9 mouse cellular contexts compared by ENCODE assay signal in the genomic region with DNA sequence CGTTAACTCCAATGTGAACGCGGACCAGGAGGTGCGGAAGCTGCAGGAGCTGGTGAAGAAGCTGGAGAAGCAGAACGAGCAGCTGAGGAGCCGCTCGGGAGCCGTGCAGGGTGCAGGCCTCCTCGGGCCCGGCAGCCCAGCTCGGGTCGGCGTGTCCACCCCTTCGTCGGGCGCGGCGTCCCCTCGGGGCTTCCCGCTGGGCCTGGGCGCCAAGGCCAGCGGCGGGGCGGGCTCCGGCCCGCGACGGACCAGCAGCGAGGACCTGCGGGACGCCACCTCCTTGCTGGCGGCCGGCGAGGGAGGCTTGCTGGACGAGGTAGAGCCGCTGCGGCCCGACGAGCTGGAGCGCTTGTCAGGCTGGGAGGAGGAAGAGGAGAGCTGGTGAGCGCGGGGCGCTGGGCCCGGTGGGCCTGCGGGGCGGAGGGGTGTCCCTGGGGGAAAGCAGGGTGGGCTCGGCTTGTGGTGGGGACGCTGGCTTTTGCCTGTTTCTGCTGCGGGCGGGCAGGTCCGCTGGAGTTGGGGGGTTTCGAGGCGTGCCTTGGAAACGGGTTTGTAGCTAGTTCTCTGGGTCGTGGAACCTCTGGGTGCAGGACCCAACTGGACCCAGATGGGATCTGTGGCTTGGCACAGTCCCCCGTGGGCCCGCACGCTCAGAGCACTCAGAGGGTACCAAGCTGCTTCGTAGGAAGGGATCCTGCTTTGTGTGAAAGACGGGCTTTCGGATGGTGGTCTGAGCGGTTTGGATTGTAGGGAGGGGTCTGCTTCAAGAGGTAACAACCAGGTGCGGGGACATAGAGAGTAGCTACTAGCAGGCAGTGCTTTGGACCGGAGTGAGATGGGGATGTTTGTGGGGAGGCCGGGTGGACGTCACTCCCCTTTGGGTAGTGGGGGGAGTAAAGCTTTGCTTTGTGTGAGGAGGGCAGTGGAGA. TPM values are rescaled to one million over a fixed set of nuclear protein-coding genes. Genes with fewer than 3 reads are reported as not detected.
DNase-seq lines count a peak whose midpoint lies in the region; ATAC-seq and TF ChIP-seq lines count a peak whose summit lies in the region.
"Had no signal": no experiment of that assay in that cellular context is flagged by ENCODE, and none has a peak within 500 bp of the region (broad histone marks: within the 10 kb centered on the region; RNA-seq: fewer than 3 reads in every experiment).

No protein-coding gene starts in this region.

- peaks cover 0 to 4% of the 10 kb centered on the region in 2 experiments for H3K36me3 ChIP-seq in CH12.LX (replicated peaks in 1 of 2; ENCODE audit: control insufficient read depth in 1 of 2, insufficient read depth in 1 of 2, low read length in 1 of 2)
- H3K36me3 ChIP-seq in heart, embryonic 12.5 days = no peaks in the 10 kb centered on the region
- H3K36me3 ChIP-seq in macrophage (ENCODE audit: inconsistent target) = no peaks in the 10 kb centered on the region

- no peak for TF ChIP-seq EP300 in CH12.LX (IDR thresholded peaks at IDR 0.05; ENCODE audit: low read length)

- H3K4me2 ChIP-seq in CH12.LX (ENCODE audit: insufficient read depth, low read depth, poor library complexity, severe bottlenecking) = peak overlapping the region; percentile 70
- peak overlapping the region; percentile 70 for H3K4me2 ChIP-seq in heart, embryonic 12.5 days

- H3K9me3 ChIP-seq in CH12.LX (replicated peaks; ENCODE audit: low read length) = no peaks in the 10 kb centered on the region
- no peaks in the 10 kb centered on the region for H3K9me3 ChIP-seq in heart, embryonic 12.5 days (replicated peaks)

- H3K4me3 ChIP-seq in CH12.LX (replicated peaks in 1 of 3; ENCODE audit: low read depth in 2 of 3, low read length in 2 of 3, poor library complexity in 1 of 3) (peak overlapping the region; percentile 77 to 98 (median 89)), macrophage (ENCODE audit: inconsistent target) (peak overlapping the region; percentile 80)
- H3K4me3 ChIP-seq in heart, embryonic 12.5 days = peak overlapping the region; percentile 94

- ATAC-seq in heart, embryonic 12.5 days (ENCODE audit: insufficient number of reproducible peaks, low FRiP score) = peak; percentile 52

- in situ Hi-C loops in CH12.LX (cut with MboI; ENCODE audit: low pct_ligation_motif_present, low pct_unique_long_range_greater_than_20kb, low sequenced_read_pairs) = no loop called here

- dilution Hi-C loops in CH12.LX (cut with MboI; ENCODE audit: extremely low pct_ligation_motif_present, extremely low pct_unique_long_range_greater_than_20kb, low sequenced_read_pairs) = no loop called here

- H3K27me3 ChIP-seq in CH12.LX (replicated peaks) = no peaks in the 10 kb centered on the region
- H3K27me3 ChIP-seq in heart, embryonic 12.5 days (replicated peaks) = no peaks in the 10 kb centered on the region

- H3K27ac ChIP-seq in CH12.LX (ENCODE audit: insufficient read depth, low read depth) (peak overlapping the region; percentile 55), macrophage (peak overlapping the region; percentile 32; the same call in 1 of the 2 replicates)
- peak overlapping the region; percentile 98 for H3K27ac ChIP-seq in heart, embryonic 12.5 days (ENCODE audit: poor library complexity, severe bottlenecking)

- under 1% methylated on average over 58 of the region's 66 CpGs for WGBS in heart, embryonic 12.5 days
- under 1% methylated on average over 48 of the region's 66 CpGs for WGBS in macrophage (ENCODE audit: missing documents)

- no peak for TF ChIP-seq CTCF in CH12.LX (conservative IDR thresholded peaks at IDR 0.05 in 1 of 2, IDR thresholded peaks at IDR 0.05 in 1 of 2; ENCODE audit: low read depth in 2 of 2, low read length in 2 of 2)

- no peak for TF ChIP-seq RAD21 in CH12.LX (IDR thresholded peaks at IDR 0.05; ENCODE audit: low read depth, low read length)

- no peak for TF ChIP-seq POLR2A in CH12.LX (IDR thresholded peaks at IDR 0.05; ENCODE audit: low read depth, low read length)

- peak; percentile 63 for DNase-seq in cerebellum, adult 11 months
- no peak for DNase-seq in cerebellum, adult 8-10 months
- DNase-seq in CH12.LX (ENCODE audit: extremely low read depth) = no peak
- peak; percentile 67 for DNase-seq in embryo, embryonic 11 days
- DNase-seq in layer of hippocampus, adult 9-11 months = peak; percentile 16
- DNase-seq in right cerebral cortex, postnatal 4 days = peak; percentile 59

- 0 out of 2 replicates have a peak, but pooled peaks cover 2% of the 10 kb centered on the region for H3K79me2 ChIP-seq in CH12.LX (replicated peaks; ENCODE audit: control insufficient read depth, extremely low read depth, insufficient read depth, poor library complexity, severe bottlenecking)
- H3K79me2 ChIP-seq in macrophage (ENCODE audit: inconsistent target) = peaks cover 51% of the 10 kb centered on the region

- peak overlapping the region; percentile 84 for H3K9ac ChIP-seq in CH12.LX (ENCODE audit: insufficient read depth, low read depth)
- H3K9ac ChIP-seq in heart, embryonic 12.5 days = peak overlapping the region; percentile 99

- peaks cover 7 to 24% of the 10 kb centered on the region in 2 experiments for H3K4me1 ChIP-seq in CH12.LX (ENCODE audit: control insufficient read depth in 1 of 2, insufficient read depth in 2 of 2)
- H3K4me1 ChIP-seq in heart, embryonic 12.5 days (replicated peaks) = peaks cover 29% of the 10 kb centered on the region

TF ChIP-seq in CH12.LX, 34 proteins besides CTCF, POLR2A, EP300 and RAD21:
- TF ChIP-seq GABPA (IDR thresholded peaks at IDR 0.05; ENCODE audit: insufficient replicate concordance, low read depth, low read length) = no peak
- TF ChIP-seq ZMIZ1 (IDR thresholded peaks at IDR 0.05; ENCODE audit: low read depth, low read length) = peak; percentile 10
- no peak for TF ChIP-seq USF1 (IDR thresholded peaks at IDR 0.05; ENCODE audit: low read depth, low read length)
- no peak for TF ChIP-seq ZKSCAN1 (IDR thresholded peaks at IDR 0.05; ENCODE audit: borderline replicate concordance, low read depth, low read length)
- no peak for TF ChIP-seq PAX5 (IDR thresholded peaks at IDR 0.05; ENCODE audit: low read length)
- TF ChIP-seq MYC (IDR thresholded peaks at IDR 0.05; ENCODE audit: low read depth, low read length) = no peak
- TF ChIP-seq SMC3 (IDR thresholded peaks at IDR 0.05; ENCODE audit: low read depth, low read length) = no peak
- no peak for TF ChIP-seq NRF1 (IDR thresholded peaks at IDR 0.05; ENCODE audit: low read depth, low read length)
- no peak for TF ChIP-seq RCOR1 (conservative IDR thresholded peaks at IDR 0.05; ENCODE audit: low read depth, low read length)
- TF ChIP-seq E2F4 (IDR thresholded peaks at IDR 0.05; ENCODE audit: insufficient replicate concordance, low read depth, low read length) = no peak
- no peak for TF ChIP-seq MAFK (IDR thresholded peaks at IDR 0.05; ENCODE audit: insufficient replicate concordance, low read length)
- TF ChIP-seq MAX (IDR thresholded peaks at IDR 0.05; ENCODE audit: low read length) = no peak
- peak; percentile 44; the same call in 1 of the 2 replicates for TF ChIP-seq MXI1 (IDR thresholded peaks at IDR 0.05; ENCODE audit: low read depth, low read length)
- TF ChIP-seq SIN3A (IDR thresholded peaks at IDR 0.05; ENCODE audit: low read length) = no peak
- 0 out of 2 replicates have a peak, but pooled peaks have one; percentile 36 for TF ChIP-seq UBTF (IDR thresholded peaks at IDR 0.05; ENCODE audit: low read depth, low read length)
- TF ChIP-seq ZC3H11A (IDR thresholded peaks at IDR 0.05; ENCODE audit: low read depth, low read length) = no peak
- no peak for TF ChIP-seq TBP (conservative IDR thresholded peaks at IDR 0.05; ENCODE audit: low read depth, low read length)
- TF ChIP-seq USF2 (conservative IDR thresholded peaks at IDR 0.05; ENCODE audit: low read depth, low read length) = no peak
- TF ChIP-seq JUN (IDR thresholded peaks at IDR 0.05; ENCODE audit: insufficient read depth, low read depth, low read length) = no peak
- TF ChIP-seq MEF2A (IDR thresholded peaks at IDR 0.05; ENCODE audit: borderline replicate concordance, low read depth, low read length) = 0 out of 2 replicates have a peak, but pooled peaks have one; percentile 1
- no peak for TF ChIP-seq HCFC1 (IDR thresholded peaks at IDR 0.05; ENCODE audit: low read depth, low read length)
- TF ChIP-seq ELF1 (IDR thresholded peaks at IDR 0.05; ENCODE audit: low read depth, low read length) = no peak

RNA-seq across cellular contexts. Expression of gene Slain2, which starts 0.8 kb away (rescaled TPM):
- total RNA-seq in CH12.LX (2012; rRNA removed) (11.0 and 12.6 TPM in 2 replicates), CH12.LX (2014; rRNA removed) (26.2 and 27.5 TPM in 2 replicates)
- polyA plus RNA-seq in CH12.LX (2012; ENCODE audit: insufficient read length, low read depth) (27.9 and 34.6 TPM in 2 replicates), macrophage (2018) (21.7 to 48.1 TPM (median 30.2 TPM) in 3 replicates)
- polyA plus RNA-seq in heart, embryonic 12.5 days (2016; fragmentation: Nextera tagmentation; extraction: Ambion mirVana) = 31.4 and 32.6 TPM in 2 replicates
- 10 to 100 TPM; 28.1 to 66.6 (median 39.8) TPM for total RNA-seq in macrophage (2018; cell fraction: chromatin; rRNA removed)
- 10 to 100 TPM; 26.4 to 45.7 (median 34.2) TPM for total RNA-seq in macrophage (2018; cell fraction: cytosol; rRNA removed)
- total RNA-seq in macrophage (2018; cell fraction: nucleus; rRNA removed) = 10 to 100 TPM; 22.1 to 65.2 (median 35.6) TPM

RNA-seq across cellular contexts. Expression of gene Tec, which starts 46.6 kb away (rescaled TPM):
- total RNA-seq in CH12.LX (2012; rRNA removed) (7.9 and 11.4 TPM in 2 replicates), CH12.LX (2014; rRNA removed) (20.1 and 21.5 TPM in 2 replicates)
- polyA plus RNA-seq in CH12.LX (2012; ENCODE audit: insufficient read length, low read depth) (25.6 and 25.9 TPM in 2 replicates), macrophage (2018) (53.1 to 81.3 TPM (median 56.1 TPM) in 3 replicates)
- 17.1 TPM in 2 replicates for polyA plus RNA-seq in heart, embryonic 12.5 days (2016; fragmentation: Nextera tagmentation; extraction: Ambion mirVana)
- 100 to 1,000 TPM in 25 of 26 experiments, 10 to 100 TPM in 1; 90.4 to 656 (median 263) TPM for total RNA-seq in macrophage (2018; cell fraction: chromatin; rRNA removed)
- total RNA-seq in macrophage (2018; cell fraction: cytosol; rRNA removed) = 10 to 100 TPM; 26.8 to 77.1 (median 51.1) TPM
- total RNA-seq in macrophage (2018; cell fraction: nucleus; rRNA removed) = 100 to 1,000 TPM in 13 of 26 experiments, 10 to 100 TPM in 13; 37.0 to 278 (median 131) TPM

RNA-seq across cellular contexts. Expression of gene Gm10135, which starts 59.6 kb away (rescaled TPM):
- total RNA-seq in CH12.LX (2012; rRNA removed) = not detected in 2 replicates
- total RNA-seq in CH12.LX (2014; rRNA removed) = not detected in 2 replicates
- polyA plus RNA-seq in CH12.LX (2012; ENCODE audit: insufficient read length, low read depth) = not detected in 2 replicates
- polyA plus RNA-seq in heart, embryonic 12.5 days (2016; fragmentation: Nextera tagmentation; extraction: Ambion mirVana) = not detected in 2 replicates
- not detected for total RNA-seq in macrophage (2018; cell fraction: chromatin; rRNA removed)
- total RNA-seq in macrophage (2018; cell fraction: cytosol; rRNA removed) = not detected
- not detected for total RNA-seq in macrophage (2018; cell fraction: nucleus; rRNA removed)
- polyA plus RNA-seq in macrophage (2018) = not detected in 3 replicates
- total RNA-seq: heart, postnatal 36 days had no signal

Comparison
In these comparisons a context has a peak if more than half of its experiments do, and no peak if none do; other contexts are left out.
1. DNase-seq: peak in cerebellum, adult 11 months (single experiment), embryo, embryonic 11 days (single experiment), layer of hippocampus, adult 9-11 months (single experiment) and right cerebral cortex, postnatal 4 days (single experiment); none in cerebellum, adult 8-10 months (single experiment) and CH12.LX (single experiment).
2. H3K27ac ChIP-seq: peak in every context shown above with its lines; median percentile 98 in heart, embryonic 12.5 days; 55 in CH12.LX; 32 in macrophage.
3. Peak in every context shown above with its lines, with median percentiles within 50 percentile points of each other: H3K4me3 ChIP-seq.